9 mouse cellular contexts compared by ENCODE assay signal in genomic region chr3:136007846-136008245, GRCm38 (mm10).
DNase-seq lines count a peak whose midpoint lies in the region; ATAC-seq and TF ChIP-seq lines count a peak whose summit lies in the region.
"Had no signal": no experiment of that assay in that cellular context is flagged by ENCODE, and none has a peak within 500 bp of the region (broad histone marks: within the 10 kb centered on the region; RNA-seq: fewer than 3 reads in every experiment).

No protein-coding gene starts in this region.

- H3K9me3 ChIP-seq in kidney, postnatal 0 days (replicated peaks; ENCODE audit: low read length) = no peaks in the 10 kb centered on the region
- no peaks in the 10 kb centered on the region for H3K9me3 ChIP-seq in midbrain, embryonic 13.5 days
- H3K9me3 ChIP-seq: G1E had no signal

- TF ChIP-seq CTCF in kidney, postnatal 0 days (IDR thresholded peaks at IDR 0.05; ENCODE audit: low read depth) = 0 out of 2 replicates have a peak, but pooled peaks have one; percentile 5

- peak overlapping the region; percentile 19; the same call in 1 of the 2 replicates for H3K27ac ChIP-seq in kidney, postnatal 0 days
- H3K27ac ChIP-seq in midbrain, embryonic 13.5 days = peak overlapping the region; percentile 1; the same call in 1 of the 2 replicates

- peak overlapping the region; percentile 37 for H3K4me2 ChIP-seq in kidney, postnatal 0 days (ENCODE audit: low read length)
- peak overlapping the region; percentile 41 for H3K4me2 ChIP-seq in midbrain, embryonic 13.5 days (replicated peaks)

- 33% methylated on average over 9 of the region's 9 CpGs for WGBS in kidney, postnatal 0 days
- WGBS in midbrain, embryonic 13.5 days = 25% methylated on average over 9 of the region's 9 CpGs

- H3K4me3 ChIP-seq in kidney, postnatal 0 days (replicated peaks; ENCODE audit: low read depth, low read length) = no peak overlapping the region
- no peak overlapping the region for H3K4me3 ChIP-seq in midbrain, embryonic 13.5 days (replicated peaks)

- no peak for ATAC-seq in kidney, postnatal 0 days (replicated peaks; ENCODE audit: low FRiP score, low read depth)
- peak; percentile 81; the same call in 1 of the 2 replicates for ATAC-seq in midbrain, embryonic 13.5 days
- no peak for ATAC-seq in activated CD4-positive, CD25-positive, alpha-beta regulatory T cell, adult 4 months

- H3K36me3 ChIP-seq in kidney, postnatal 0 days (ENCODE audit: insufficient read depth, low read length) = no peaks in the 10 kb centered on the region
- no peaks in the 10 kb centered on the region for H3K36me3 ChIP-seq in midbrain, embryonic 13.5 days
- H3K36me3 ChIP-seq: G1E had no signal

- H3K9ac ChIP-seq in kidney, postnatal 0 days (ENCODE audit: low read depth, low read length) = no peak overlapping the region
- no peak overlapping the region for H3K9ac ChIP-seq in midbrain, embryonic 13.5 days (replicated peaks)

- no peaks in the 10 kb centered on the region for H3K4me1 ChIP-seq in kidney, postnatal 0 days (replicated peaks; ENCODE audit: insufficient read depth, low read length)
- H3K4me1 ChIP-seq in midbrain, embryonic 13.5 days (replicated peaks) = peaks cover 14% of the 10 kb centered on the region

- H3K27me3 ChIP-seq in kidney, postnatal 0 days (ENCODE audit: insufficient read depth, low read length) = no peaks in the 10 kb centered on the region
- no peaks in the 10 kb centered on the region for H3K27me3 ChIP-seq in midbrain, embryonic 13.5 days

- DNase-seq in kidney, postnatal 0 days (ENCODE audit: low spot score) = peak; percentile 83
- no peak for DNase-seq in kidney, adult 11 months
- peak; percentile 67 for DNase-seq in cerebellum, adult 9-10 months
- DNase-seq in heart, adult 18-20 months = peak; percentile 43 to 51
- DNase-seq in kidney, postnatal 4 days = peak; percentile 58 to 59
- no peak for DNase-seq in ovary, postnatal 10 days (ENCODE audit: low spot score)

Comparison
In these comparisons a context has a peak if more than half of its experiments do, and no peak if none do; other contexts are left out.
1. DNase-seq: peak in kidney, postnatal 0 days (single experiment), cerebellum, adult 9-10 months (single experiment), heart, adult 18-20 months (2 of 2) and kidney, postnatal 4 days (2 of 2); none in kidney, adult 11 months (single experiment) and ovary, postnatal 10 days (single experiment).